Mouse (Mus musculus): ENCODE measurements around the gene Cdc7. TPM values are rescaled to one million over a fixed set of nuclear protein-coding genes. Genes with fewer than 3 reads are reported as not detected.
A peak's percentile ranks its signal among the peaks of the same experiment; 100 is the strongest.

Cdc7 gene
- polyA plus RNA-seq (2014; fragmentation: Nextera tagmentation; extraction: Ambion mirVana) = 63.8 and 76.4 TPM in 2 replicates

DNA sequence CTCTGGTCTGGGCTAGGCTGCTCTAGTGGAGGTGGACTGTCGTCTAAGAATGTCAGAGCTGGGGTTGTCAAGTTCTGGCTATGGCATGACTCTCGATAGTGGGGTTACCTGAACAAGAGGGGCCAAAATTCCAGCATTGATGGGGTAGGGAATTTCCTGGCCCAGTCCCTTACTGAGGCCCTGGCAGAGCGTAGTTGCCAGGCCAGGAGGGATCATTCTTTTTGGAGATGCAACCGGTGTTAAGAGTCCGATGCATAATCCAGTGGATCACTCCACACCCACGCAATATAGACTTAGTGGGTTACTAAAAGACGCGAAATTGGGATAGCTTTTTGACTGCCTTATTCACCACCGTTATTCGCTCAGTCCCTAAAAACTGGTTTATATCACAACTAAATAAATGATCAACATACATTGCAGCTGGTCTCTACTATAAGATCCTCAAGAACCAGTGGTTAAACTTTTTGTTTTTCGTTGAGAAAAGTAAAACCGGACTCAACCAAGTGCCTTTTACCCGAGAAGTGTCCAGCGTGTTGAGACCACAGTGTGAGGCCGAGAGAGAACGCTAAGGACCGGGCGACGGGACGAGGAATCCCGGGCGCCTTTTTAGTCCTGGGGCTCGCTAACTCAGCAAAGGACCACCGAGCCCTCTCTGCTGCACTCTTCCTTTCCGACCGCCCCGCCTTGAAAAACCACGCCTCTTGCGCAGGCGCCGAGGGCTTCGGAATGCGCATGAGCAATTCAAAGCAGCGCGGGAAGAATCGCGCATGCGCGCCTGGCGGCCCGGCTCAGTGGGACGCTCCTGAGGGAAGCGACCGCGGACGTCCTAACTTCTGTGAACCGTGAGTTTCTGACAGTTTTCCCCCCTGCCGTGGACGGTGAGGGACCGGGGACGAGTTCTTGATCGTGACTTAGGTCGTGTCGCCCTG lies at the start of gene Cdc7:
TSS of gene Cdc7 (plus strand) at position 739 of the 929 bp plus-strand sequence.
- Histone ChIP-seq H3K4me2 (ENCODE audit: low read depth, severe bottlenecking) (peak within 1 kb of the TSS; percentile 71), H3K36me3 (ENCODE audit: control insufficient read depth, insufficient read depth, low read length) (no peaks in the 10 kb centered on the region), H3K9me3 (ENCODE audit: control insufficient read depth, low read length) (no peaks in the 10 kb centered on the region), H3K4me1 (ENCODE audit: control insufficient read depth, insufficient read depth, low read length) (peaks cover 2% of the 10 kb centered on the region; the same call in 1 of the 2 replicates), H3K9ac (ENCODE audit: low read length) (peak within 1 kb of the TSS; percentile 77), H3K27ac (replicated peaks; ENCODE audit: low read depth, low read length) (peak within 1 kb of the TSS; percentile 45; the same call in 1 of the 2 replicates), H3K27me3 (ENCODE audit: control insufficient read depth, insufficient read depth, low read length) (no peaks in the 10 kb centered on the region), H3K4me3 (ENCODE audit: low read depth, low read length) (peak within 1 kb of the TSS; percentile 55)
- 7% methylated on average over 54 of the region's 54 CpGs for WGBS
- DNase-seq (ENCODE audit: low spot score) = peak; percentile 96
- ATAC-seq (ENCODE audit: insufficient number of reproducible peaks, low FRiP score, low TSS enrichment, low read depth) = peak; percentile 86

DNA sequence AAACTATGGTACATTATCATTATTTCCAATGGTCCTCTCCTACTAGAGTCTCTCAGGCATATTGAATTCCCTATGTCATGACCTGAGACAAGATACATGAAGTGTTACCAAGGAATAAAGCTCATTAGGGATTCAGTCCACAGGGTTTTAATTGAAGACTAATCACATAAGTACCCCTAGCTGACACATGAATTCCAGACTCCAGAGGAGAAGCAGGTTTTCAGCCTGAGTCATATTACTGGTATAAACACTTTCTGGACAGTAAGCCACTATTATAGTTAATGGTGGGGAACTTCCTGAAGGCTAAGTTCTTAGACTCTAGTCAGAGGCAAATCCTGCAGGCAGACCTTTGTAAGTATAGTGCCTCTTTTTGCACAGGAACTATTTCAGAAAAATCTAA lies 44.8 kb upstream of the Cdc7 start:
- Histone ChIP-seq H3K4me2 (ENCODE audit: low read depth, severe bottlenecking) (no peak overlapping the region), H3K9ac (ENCODE audit: low read length) (no peak overlapping the region), H3K4me3 (ENCODE audit: low read depth, low read length) (no peak overlapping the region), H3K4me1 (ENCODE audit: control insufficient read depth, insufficient read depth, low read length) (no peaks in the 10 kb centered on the region), H3K27ac (replicated peaks; ENCODE audit: low read depth, low read length) (no peak overlapping the region), H3K36me3 (ENCODE audit: control insufficient read depth, insufficient read depth, low read length) (no peaks in the 10 kb centered on the region), H3K27me3 (ENCODE audit: control insufficient read depth, insufficient read depth, low read length) (no peaks in the 10 kb centered on the region), H3K9me3 (ENCODE audit: control insufficient read depth, low read length) (no peaks in the 10 kb centered on the region)
- DNase-seq (ENCODE audit: low spot score) = no peak
- no peak for ATAC-seq (ENCODE audit: insufficient number of reproducible peaks, low FRiP score, low TSS enrichment, low read depth)

DNA sequence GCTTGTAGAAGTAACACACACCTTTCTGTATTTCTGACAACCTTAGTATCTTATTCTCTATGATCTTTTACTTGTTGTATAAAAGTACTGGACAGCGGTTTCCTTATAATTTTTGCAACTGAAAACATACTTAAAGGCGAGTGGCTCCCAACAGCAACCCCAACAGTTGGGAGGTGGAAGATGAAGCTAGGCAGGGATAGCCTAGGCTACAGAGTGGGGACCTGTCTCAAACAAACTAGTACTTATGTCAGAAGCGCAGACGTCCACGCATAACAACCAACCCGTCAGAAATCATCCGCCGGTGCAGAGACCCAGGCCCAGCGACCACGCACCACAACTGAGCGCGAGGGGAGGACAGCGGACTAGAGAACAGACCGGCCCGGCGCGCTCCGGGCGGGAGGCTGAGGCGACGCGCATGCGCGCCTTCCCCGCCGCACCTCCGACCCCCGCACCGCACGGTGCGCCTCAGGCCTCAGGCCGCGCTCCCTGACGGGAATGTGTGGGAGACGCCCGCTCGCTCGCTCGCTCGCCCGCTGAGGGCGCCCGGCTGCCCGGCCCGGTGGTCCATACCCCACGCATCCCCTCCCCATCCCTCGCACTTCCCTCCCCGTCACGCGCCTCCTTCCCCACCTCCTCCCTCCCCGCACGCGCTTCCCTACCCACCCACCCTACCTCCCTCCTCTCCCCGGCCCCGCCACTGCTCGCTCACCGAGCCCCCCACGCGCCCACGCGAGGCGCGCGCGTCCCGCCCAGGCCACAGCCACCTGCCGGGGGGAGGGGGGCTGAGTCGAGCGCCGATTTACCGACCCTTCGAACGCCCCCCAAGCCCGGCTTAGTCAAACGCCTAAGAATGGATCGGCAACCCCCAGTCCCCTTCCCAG lies 38.4 kb upstream of the Cdc7 start, which contains the start of gene Hfm1:
TSS of gene Hfm1 (minus strand) at position 834 of the 881 bp plus-strand sequence.
- WGBS = under 1% methylated on average over 42 of the region's 76 CpGs
- H3K9ac ChIP-seq (ENCODE audit: low read length) = peak within 1 kb of the TSS; percentile 78
- no peaks in the 10 kb centered on the region for H3K36me3 ChIP-seq (ENCODE audit: control insufficient read depth, insufficient read depth, low read length)
- no peaks in the 10 kb centered on the region for H3K9me3 ChIP-seq (ENCODE audit: control insufficient read depth, low read length)
- H3K4me1 ChIP-seq (ENCODE audit: control insufficient read depth, insufficient read depth, low read length) = no peaks in the 10 kb centered on the region
- H3K27ac ChIP-seq (replicated peaks; ENCODE audit: low read depth, low read length) = no peak within 1 kb of the TSS
- H3K27me3 ChIP-seq (ENCODE audit: control insufficient read depth, insufficient read depth, low read length) = no peaks in the 10 kb centered on the region
- peak within 1 kb of the TSS; percentile 71 for H3K4me3 ChIP-seq (ENCODE audit: low read depth, low read length)
- ATAC-seq (ENCODE audit: insufficient number of reproducible peaks, low FRiP score, low TSS enrichment, low read depth) (peak; percentile 95), DNase-seq (ENCODE audit: low spot score) (peak; percentile 76)
- H3K4me2 ChIP-seq (ENCODE audit: low read depth, severe bottlenecking) = peak within 1 kb of the TSS; percentile 64

DNA sequence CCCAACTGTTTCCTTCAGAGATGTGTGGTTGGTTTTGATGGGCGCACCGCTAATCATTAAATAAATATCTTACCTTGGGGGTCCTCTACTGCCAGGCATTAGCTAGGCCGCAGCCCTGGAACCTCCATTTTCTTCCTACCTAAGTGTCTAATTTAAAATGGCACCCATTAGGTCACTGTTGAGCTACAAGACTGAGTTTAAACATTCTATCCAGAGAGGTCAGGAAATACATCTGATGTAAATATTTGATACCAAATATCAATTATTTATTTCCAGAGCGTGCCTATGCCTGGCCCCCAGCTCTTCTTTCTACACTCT lies 37.8 kb upstream of the Cdc7 start:
- H3K9ac ChIP-seq (ENCODE audit: low read length) = peak overlapping the region; percentile 78
- peak overlapping the region; percentile 71 for H3K4me3 ChIP-seq (ENCODE audit: low read depth, low read length)
- H3K36me3 ChIP-seq (ENCODE audit: control insufficient read depth, insufficient read depth, low read length) = no peaks in the 10 kb centered on the region
- H3K4me2 ChIP-seq (ENCODE audit: low read depth, severe bottlenecking) = peak overlapping the region; percentile 64
- H3K9me3 ChIP-seq (ENCODE audit: control insufficient read depth, low read length) = no peaks in the 10 kb centered on the region
- H3K27me3 ChIP-seq (ENCODE audit: control insufficient read depth, insufficient read depth, low read length) = no peaks in the 10 kb centered on the region
- H3K27ac ChIP-seq (replicated peaks; ENCODE audit: low read depth, low read length) = no peak overlapping the region
- WGBS = 31% methylated on average over 4 of the region's 4 CpGs
- ATAC-seq (ENCODE audit: insufficient number of reproducible peaks, low FRiP score, low TSS enrichment, low read depth) (no peak; the same call in 1 of the 2 replicates), DNase-seq (ENCODE audit: low spot score) (no peak)
- H3K4me1 ChIP-seq (ENCODE audit: control insufficient read depth, insufficient read depth, low read length) = no peaks in the 10 kb centered on the region

DNA sequence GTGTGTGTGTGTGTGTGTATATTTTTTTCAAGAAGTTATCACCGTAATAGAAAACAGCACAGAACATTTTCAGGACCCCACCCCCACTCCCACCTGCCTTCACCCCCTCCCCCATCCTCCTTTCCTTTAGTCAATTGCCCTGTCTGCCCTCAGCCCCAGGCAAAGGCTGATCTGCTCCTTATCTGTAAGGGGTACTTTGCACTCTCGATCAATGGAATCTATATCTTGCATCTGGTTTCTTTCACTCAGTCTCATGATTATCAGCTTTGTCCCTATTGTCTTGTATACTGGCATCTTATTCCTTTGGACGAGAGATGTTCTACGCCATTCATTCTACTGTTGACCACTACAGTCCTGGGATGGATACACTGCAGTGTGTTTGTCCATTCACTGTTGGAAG lies 36.1 kb upstream of the Cdc7 start:
- H3K36me3 ChIP-seq (ENCODE audit: control insufficient read depth, insufficient read depth, low read length) = no peaks in the 10 kb centered on the region
- H3K4me2 ChIP-seq (ENCODE audit: low read depth, severe bottlenecking) = no peak overlapping the region
- H3K9me3 ChIP-seq (ENCODE audit: control insufficient read depth, low read length) = no peaks in the 10 kb centered on the region
- no peaks in the 10 kb centered on the region for H3K4me1 ChIP-seq (ENCODE audit: control insufficient read depth, insufficient read depth, low read length)
- H3K9ac ChIP-seq (ENCODE audit: low read length) = no peak overlapping the region
- 70% methylated on average over 4 of the region's 4 CpGs for WGBS
- H3K27me3 ChIP-seq (ENCODE audit: control insufficient read depth, insufficient read depth, low read length) = no peaks in the 10 kb centered on the region
- H3K27ac ChIP-seq (replicated peaks; ENCODE audit: low read depth, low read length) = no peak overlapping the region
- DNase-seq (ENCODE audit: low spot score) (no peak), ATAC-seq (ENCODE audit: insufficient number of reproducible peaks, low FRiP score, low TSS enrichment, low read depth) (no peak)
- H3K4me3 ChIP-seq (ENCODE audit: low read depth, low read length) = no peak overlapping the region

DNA sequence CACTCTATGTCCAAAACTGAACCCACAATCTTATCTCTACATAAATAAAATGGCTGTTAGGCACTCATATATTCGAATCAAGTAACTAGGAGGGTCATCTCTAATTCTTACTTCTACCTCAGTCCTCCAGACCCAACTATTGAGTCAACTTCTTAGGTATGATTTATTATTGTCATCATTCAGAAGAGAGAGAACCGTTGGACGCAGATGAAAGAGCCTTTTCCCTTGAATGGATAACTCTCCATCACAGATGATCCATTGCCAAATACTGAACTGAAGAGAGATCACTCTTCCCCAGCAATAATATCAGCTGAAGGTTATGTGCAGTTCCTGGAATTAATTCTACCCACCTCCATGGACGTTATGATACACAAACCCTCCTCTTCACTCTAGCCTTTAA lies 17.8 kb upstream of the Cdc7 start:
- no peak overlapping the region for H3K4me3 ChIP-seq (ENCODE audit: low read depth, low read length)
- no peaks in the 10 kb centered on the region for H3K27me3 ChIP-seq (ENCODE audit: control insufficient read depth, insufficient read depth, low read length)
- no peaks in the 10 kb centered on the region for H3K36me3 ChIP-seq (ENCODE audit: control insufficient read depth, insufficient read depth, low read length)
- WGBS = 81% methylated on average over 4 of the region's 4 CpGs
- no peak overlapping the region for H3K9ac ChIP-seq (ENCODE audit: low read length)
- ATAC-seq (ENCODE audit: insufficient number of reproducible peaks, low FRiP score, low TSS enrichment, low read depth) (no peak), DNase-seq (ENCODE audit: low spot score) (no peak)
- H3K27ac ChIP-seq (replicated peaks; ENCODE audit: low read depth, low read length) = no peak overlapping the region
- H3K4me1 ChIP-seq (ENCODE audit: control insufficient read depth, insufficient read depth, low read length) = no peaks in the 10 kb centered on the region
- no peak overlapping the region for H3K4me2 ChIP-seq (ENCODE audit: low read depth, severe bottlenecking)
- H3K9me3 ChIP-seq (ENCODE audit: control insufficient read depth, low read length) = no peaks in the 10 kb centered on the region

DNA sequence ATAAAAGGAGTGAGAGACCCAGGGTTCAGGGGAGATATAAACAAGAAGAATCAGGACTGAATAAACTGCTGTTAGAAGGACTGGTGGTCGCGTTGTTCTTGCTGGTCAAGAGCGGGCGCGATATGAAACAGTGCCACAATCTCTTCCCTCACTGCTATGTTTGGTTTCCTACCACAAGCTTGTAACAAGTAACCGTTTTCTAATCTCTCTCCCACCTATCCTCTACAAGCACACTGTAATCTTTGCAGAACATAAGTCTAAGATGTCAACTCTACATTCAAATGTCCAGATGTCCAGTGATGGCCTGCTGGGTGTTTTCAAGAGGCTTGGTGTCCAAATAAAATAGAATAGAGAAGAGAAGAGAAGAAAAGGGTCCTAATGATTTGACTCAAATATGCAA lies 15.4 kb upstream of the Cdc7 start:
- no peaks in the 10 kb centered on the region for H3K9me3 ChIP-seq (ENCODE audit: control insufficient read depth, low read length)
- H3K4me2 ChIP-seq (ENCODE audit: low read depth, severe bottlenecking) = no peak overlapping the region
- H3K27me3 ChIP-seq (ENCODE audit: control insufficient read depth, insufficient read depth, low read length) = no peaks in the 10 kb centered on the region
- no peak overlapping the region for H3K27ac ChIP-seq (replicated peaks; ENCODE audit: low read depth, low read length)
- H3K4me1 ChIP-seq (ENCODE audit: control insufficient read depth, insufficient read depth, low read length) = no peaks in the 10 kb centered on the region
- 81% methylated on average over 6 of the region's 6 CpGs for WGBS
- ATAC-seq (ENCODE audit: insufficient number of reproducible peaks, low FRiP score, low TSS enrichment, low read depth) (no peak), DNase-seq (ENCODE audit: low spot score) (no peak)
- H3K36me3 ChIP-seq (ENCODE audit: control insufficient read depth, insufficient read depth, low read length) = no peaks in the 10 kb centered on the region
- no peak overlapping the region for H3K9ac ChIP-seq (ENCODE audit: low read length)
- H3K4me3 ChIP-seq (ENCODE audit: low read depth, low read length) = no peak overlapping the region

DNA sequence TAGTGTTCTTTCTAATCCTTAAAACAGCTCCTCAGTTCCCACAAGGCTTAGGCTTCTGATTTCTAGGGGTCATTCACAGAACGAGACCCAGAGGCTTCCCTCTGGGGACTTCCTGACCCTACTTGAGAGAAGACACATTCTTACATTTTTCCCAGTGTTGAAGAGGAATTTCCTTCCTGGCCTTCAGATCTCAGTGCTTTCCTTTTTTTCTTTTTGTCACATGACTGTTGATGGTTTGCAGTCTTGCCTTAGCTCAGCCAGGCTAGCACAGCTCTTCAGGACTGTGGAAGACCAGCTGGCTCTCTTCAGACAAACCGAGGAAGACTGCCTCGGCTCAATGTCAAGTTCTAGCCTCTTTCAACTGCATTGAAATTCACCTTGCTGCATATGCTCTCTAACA lies 7.7 kb upstream of the Cdc7 start:
- no peak for ATAC-seq (ENCODE audit: insufficient number of reproducible peaks, low FRiP score, low TSS enrichment, low read depth)
- Histone ChIP-seq H3K9me3 (ENCODE audit: control insufficient read depth, low read length) (peaks cover 2% of the 10 kb centered on the region; the same call in 1 of the 2 replicates), H3K36me3 (ENCODE audit: control insufficient read depth, insufficient read depth, low read length) (no peaks in the 10 kb centered on the region), H3K27ac (replicated peaks; ENCODE audit: low read depth, low read length) (no peak overlapping the region), H3K4me3 (ENCODE audit: low read depth, low read length) (no peak overlapping the region), H3K9ac (ENCODE audit: low read length) (no peak overlapping the region), H3K27me3 (ENCODE audit: control insufficient read depth, insufficient read depth, low read length) (no peaks in the 10 kb centered on the region), H3K4me1 (ENCODE audit: control insufficient read depth, insufficient read depth, low read length) (no peaks in the 10 kb centered on the region), H3K4me2 (ENCODE audit: low read depth, severe bottlenecking) (no peak overlapping the region)
- 78% methylated on average over 3 of the region's 3 CpGs for WGBS
- DNase-seq (ENCODE audit: low spot score) = no peak
